Mouse (Mus musculus) embryonic fibroblast, embryonic 13.5 days (primary cell): ENCODE results near the gene Ppp1r3f.
A peak's percentile ranks its signal among the peaks of the same experiment; 100 is the strongest.

Experiments used
- CTCF ChIP-seq: IDR thresholded peaks from 2 replicates; pipeline ENCODE4 v1.5.1; 2011; ENCODE audit warnings: mild to moderate bottlenecking, control low read depth, low read length, moderate library complexity, borderline replicate concordance; ENCODE audit not compliant: insufficient read depth
- POLR2A ChIP-seq: IDR thresholded peaks from 2 replicates; pipeline ENCODE4 v1.6.1; 2011; ENCODE audit warnings: low read depth, mild to moderate bottlenecking, control low read depth, low read length, moderate library complexity

DNA sequence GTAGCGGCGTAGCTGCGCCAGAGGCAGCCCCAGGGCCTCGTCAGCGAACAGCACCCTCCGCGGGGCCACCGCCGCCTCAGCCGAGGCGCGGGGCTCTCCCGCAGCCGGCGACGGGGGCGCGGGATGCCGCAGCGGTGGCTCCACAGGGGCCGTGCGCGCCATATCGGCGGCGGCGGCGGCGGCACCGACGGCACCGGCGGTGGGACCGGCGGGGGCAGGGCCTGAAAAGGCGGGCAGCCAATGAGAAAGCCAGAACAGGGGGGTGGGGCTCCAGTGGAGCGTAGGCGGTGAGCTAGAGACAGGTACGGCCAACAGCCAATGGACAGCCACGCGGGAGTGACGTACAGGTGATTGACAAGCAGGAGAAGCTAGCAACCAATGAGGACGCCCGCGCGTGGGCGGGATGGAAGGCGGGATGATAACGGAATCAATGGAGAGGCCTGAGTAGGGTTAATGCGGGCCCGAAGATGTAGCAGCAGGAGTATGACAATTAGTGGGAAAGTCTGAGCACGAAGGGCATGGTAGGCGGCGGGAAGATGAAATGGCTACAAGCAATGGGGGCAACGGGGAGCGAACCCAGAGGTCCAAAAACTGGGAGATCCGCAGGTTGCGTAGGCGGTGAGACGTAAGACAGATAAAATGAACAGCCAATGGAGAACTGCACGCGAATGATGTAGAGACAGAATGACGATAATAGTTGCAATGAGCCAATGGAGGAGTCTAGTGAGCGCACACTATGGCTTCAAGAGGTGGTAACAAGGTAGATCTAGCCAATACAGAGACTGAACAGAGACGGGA is at the start of gene Ppp1r3f:
- TF ChIP-seq CTCF = no peak
- TF ChIP-seq POLR2A = peak; percentile 29; the same call in 1 of the 2 replicates
